Mouse (Mus musculus): ENCODE measurements around the gene Fgf8. TPM values are rescaled to one million over a fixed set of nuclear protein-coding genes. Genes with fewer than 3 reads are reported as not detected.

The Fgf8 gene
- total RNA-seq (2021) = not detected
- long read RNA-seq, experiment 1 = 0 reads
- long read RNA-seq, experiment 2 = 0 reads

DNA sequence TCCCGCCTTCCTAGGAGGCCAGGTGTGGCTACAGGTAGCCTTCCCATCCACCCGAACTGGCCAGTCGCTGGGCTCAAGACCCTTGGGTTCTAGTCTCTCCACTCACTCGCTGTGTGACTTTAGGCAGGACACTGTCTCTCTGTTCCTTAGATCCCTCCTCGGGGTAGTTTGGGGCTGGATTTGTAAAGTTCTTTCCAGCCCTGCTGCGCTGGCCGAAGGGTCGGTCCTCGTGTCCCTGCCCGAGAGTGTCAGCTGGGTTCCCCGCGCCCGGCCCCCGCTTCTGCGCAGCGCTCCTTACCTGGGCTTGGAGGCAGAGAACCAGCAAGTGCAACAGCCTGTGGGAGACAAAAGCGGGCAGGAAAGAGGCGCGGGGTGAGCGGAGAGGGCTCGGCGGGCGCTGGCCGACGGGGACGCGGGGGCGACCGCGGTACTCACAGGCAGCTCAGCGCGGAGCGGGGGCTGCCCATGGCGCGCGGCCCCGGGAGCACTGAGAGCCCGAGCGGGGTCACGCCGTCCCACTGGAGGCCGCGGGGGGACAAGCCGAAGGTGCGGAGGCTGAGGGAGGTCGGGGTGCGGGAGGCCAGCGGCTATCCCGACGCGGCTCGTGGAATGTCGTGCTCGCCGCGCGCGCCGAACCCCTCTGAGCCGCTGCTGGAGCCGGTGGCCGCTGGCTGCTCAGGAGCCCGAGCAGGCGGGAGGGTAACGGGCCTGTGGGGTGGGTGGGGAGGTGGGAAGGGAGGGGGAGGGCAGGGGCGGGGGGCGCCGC is at the start of gene Fgf8:
TSS of gene Fgf8 (minus strand) at position 698 of the 766 bp plus-strand sequence.
- DNase-seq (ENCODE audit: low spot score in 2 of 2) = no peak

DNA sequence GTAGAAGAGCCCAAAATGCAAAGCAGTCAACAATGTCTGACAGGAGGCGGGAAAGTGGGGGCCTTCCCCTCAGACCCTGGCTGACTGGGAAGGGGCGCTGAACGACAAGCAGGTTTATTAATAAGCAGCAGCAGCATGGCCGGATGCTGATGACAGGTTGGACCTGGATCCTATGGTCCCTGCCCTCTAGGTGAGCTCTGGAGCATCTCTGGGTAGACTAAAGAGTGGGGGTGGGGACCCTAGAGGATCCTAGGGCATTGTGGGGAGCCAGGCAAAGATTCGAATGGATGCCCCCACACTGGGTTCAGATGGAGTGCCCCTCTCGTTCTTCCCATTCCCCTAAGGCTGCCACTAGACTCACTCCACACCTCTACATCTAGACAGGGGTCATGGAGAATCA is 49.7 kb upstream of the Fgf8 start:
- no peak for DNase-seq (ENCODE audit: low spot score in 2 of 2)

DNA sequence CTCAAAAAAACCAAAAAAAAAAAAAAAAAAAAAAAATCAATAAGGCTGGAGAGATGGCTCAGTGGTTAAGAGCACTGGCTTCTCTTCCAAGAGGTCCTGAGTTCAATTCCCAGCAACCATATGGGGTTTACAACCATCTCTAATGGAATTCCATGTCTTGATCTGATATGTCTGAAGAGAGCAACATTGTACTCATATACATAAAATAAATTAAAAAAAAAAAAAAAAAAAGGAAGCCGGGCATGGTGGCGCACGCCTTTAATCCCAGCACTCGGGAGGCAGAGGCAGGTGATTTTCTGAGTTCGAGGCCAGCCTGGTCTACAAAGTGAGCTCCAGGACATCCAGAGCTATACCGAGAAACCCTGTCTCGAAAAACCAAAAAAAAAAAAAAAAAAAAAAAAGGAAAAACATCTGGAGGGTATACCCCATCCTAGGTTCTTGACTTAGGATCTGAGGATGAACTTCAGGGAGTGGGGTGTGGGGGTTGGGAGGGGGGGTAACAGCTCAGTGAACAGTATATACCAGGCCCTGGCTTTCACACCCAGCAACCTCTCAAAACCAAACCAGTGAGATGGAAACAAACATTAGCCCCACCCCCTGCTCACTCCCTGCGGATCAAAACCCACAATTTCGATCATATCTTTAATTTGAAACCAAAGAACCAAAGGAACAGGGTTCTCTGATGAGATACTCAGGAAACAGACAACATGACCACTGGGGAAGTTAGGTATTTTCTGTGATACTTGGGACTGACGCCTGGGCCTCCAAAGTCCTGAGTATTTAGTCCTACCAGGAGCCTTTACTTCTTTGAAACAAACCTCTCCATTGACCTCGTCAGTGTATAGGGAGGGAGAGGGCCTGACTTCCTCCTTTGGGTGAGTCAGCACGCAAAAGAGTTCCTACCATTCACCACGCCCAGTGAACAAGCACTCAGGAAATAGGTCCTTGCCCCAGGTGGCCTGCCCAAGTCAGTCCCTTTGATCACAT is 47.5 kb upstream of the Fgf8 start:
- no peak for DNase-seq (ENCODE audit: low spot score in 2 of 2)

DNA sequence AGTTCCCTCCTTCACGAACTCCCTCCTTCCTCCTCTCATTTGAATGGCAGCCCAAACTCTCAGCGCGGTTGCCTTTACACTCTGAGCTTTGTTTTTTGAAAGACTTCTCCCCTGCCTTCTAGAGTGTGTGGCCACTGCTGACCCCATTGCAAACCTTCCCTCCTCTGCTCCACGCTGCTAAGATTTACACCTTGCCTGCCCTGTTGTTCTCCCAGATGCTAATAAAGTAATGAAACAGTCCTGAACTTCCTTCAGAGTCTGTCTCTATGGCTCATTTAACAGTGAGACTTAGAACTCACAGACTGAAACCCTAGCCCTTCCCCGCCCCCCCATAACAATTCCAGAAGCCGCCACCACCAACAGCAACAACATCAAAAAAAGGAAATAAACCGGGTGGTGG is 46.6 kb upstream of the Fgf8 start:
- DNase-seq (ENCODE audit: low spot score in 2 of 2) = no peak

DNA sequence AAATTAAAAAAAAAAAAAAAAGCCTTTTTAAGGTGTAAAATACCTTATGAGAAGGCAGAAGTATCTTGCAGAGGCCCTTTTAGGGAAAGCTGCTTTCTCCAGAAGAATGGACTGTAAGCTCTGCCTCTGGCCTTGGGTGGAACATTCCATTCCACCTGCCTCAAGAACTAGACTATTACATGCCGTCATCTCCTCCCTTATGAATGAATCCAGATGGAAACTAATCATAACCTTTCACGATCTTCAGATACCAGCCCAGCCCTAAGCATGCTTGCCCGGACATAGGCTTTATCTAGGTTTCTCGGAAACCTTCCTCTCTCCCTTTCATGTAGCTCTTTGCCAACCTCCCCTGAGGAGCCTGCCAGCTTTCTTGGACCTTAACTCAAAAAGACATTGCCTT is 45.6 kb upstream of the Fgf8 start:
- no peak for DNase-seq (ENCODE audit: low spot score in 2 of 2)

DNA sequence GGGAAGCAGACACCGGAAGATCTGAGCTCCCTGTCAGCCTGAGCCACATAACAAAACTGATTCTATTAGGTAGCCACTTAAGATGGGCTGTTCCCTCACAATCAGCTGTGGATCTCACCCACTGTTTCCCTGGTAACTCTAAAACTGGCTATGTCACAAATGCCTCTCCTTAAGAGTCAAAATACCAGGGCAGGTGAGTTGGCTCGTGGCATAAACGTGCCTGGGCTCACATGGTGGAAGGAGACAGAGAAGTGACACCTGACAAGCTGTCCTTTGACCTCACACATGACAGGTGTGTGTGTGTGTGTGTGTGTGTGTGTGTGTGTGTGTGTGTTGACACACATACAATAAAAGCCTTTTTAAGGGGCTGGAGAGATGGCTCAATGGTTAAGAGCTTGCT is 44.7 kb upstream of the Fgf8 start:
- no peak for DNase-seq (ENCODE audit: low spot score in 2 of 2)

DNA sequence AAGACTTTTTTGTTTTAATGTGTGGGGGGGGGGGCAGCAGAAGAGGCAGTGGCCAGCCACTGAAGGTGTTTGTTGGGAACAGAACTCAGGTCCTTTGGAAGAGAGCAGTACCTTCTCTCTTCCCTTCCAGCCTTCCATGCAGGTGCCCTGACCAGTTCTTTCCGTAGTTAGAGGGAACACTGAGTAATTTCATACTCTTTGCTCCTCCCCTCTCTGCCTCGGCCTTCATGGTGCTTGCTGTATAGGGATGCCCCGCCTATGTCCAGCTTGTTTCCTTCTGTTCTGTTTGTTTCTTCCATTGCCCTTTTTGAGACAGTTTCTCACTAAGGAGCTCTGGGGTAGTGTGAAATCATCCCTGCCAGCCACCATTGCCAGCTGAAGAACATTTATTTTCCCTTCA is 42.8 kb upstream of the Fgf8 start:
- no peak for DNase-seq (ENCODE audit: low spot score in 2 of 2)

DNA sequence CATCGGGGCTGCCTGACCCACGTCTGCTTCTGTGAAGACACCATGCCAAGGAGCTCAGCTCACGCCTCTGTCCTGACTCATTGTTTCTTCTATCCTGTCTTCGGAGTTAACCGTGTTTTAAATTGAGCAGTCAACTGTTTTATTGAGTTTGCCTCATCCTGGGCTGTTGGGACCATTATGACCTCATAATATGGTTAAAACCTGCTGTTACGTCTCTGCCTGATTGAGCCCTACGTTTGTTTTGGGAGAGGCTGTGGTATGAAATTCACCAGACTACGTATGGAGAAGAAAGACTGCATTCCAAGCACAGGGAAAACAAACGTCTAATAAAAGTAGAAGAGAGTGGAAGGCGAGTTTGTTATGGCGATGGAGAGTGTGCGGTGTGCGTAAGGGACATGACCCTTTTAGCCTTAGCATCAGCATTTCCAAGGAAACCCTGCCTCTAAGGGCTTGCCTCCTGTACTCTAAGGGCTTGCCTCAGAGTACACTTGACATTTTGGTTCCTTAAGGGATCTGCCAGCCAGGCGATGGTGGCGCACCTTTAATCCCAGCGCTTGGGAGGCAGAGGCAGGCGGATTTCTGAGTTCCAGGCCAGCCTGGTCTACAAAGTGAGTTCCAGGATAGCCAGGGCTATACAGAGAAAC is 41.3 kb upstream of the Fgf8 start:
- DNase-seq (ENCODE audit: low spot score in 2 of 2) = no peak

DNA sequence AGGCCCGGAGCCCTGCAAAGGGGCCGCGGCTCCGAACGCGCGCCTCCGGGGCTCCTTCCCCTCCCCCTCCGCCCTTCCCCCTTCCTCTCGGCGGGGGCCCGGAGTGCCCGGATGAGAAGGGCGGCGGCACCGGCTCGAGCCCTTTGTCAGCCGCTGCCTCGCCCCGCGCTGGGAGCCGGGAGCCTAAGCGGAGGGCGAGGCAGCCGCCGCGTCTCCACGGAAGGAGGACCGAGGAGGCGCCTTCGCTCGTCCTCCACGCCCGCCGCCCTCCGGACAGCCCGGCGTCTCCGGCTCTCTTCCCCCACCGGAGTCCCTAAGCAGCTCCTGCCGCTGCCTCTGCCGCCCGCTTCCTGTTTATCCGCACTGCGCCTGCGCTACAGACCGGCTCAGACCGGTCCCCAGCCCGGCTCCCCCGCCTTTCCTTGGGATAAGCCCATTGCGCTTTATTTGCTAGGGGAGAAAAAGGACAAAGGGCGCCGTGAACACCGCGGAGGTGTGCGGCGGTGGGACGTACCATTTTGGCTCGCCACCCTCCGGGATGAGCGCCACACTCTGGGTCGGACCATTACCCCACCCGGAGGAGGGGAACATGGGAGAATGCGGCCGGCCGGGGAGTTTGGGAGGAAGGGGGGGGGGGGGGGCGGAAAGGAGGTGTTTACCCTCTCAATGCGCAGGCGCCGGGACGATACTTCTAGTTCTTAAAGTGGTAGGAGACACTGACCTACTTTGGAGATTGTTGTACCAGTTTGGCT is 40.6 kb upstream of the Fgf8 start, which contains the start of gene Mgea5:
TSS of gene Mgea5 (minus strand) at position 657 of the 752 bp plus-strand sequence.
- DNase-seq (ENCODE audit: low spot score in 2 of 2) = peak; percentile 92 to 94

DNA sequence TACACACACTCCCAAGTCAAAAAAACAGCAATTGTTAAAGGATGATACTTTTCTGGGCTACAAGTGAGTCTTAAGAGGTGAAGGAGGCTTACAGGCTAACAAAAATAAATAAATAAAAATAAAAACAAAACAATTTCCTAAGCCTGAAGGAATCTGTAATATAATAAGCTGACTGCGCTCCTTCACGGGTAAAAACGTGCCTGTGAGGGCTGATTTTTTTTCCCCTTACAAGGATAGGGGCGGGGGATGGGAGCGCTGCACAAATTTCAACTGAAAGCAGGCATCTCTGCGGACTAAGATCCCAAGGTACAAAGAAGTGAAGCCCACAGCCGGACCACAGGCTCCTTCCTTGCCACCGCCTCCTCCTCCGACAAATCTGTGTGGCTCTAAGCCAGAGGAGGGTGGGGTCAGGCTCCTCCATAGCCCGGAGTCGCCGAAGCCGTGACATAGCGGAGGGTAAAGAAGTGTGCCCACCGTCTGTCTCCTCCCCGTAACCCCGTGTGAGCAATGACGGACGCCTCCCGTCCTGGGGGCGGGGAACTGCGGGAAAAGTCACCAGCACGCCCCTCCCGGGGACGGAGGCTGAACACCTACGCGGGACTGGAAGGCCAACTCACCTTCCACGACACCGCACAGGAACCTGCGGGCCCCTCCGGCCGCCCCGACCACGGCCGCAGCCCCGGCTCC is 39.7 kb upstream of the Fgf8 start:
- peak; percentile 64 to 67 for DNase-seq (ENCODE audit: low spot score in 2 of 2)

DNA sequence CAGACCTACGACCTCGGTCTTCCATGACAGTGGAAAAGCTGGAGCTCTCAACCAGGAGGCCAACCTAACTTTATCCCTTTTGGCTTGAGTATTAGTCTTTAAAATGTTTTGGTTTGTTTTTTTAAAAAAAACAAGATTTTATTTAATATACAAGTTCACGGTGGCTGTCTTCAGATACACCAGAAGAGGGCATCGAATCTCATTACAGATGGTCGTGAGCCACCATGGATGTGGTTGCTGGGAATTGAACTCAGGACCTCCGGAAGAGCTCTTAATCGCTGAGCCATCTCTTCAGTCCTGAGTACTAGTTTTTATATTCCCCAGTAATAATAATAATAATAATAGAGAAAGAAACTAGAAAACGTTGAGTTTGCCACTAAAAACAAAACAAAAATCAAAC is 39.0 kb upstream of the Fgf8 start:
- DNase-seq (ENCODE audit: low spot score in 2 of 2) = no peak

DNA sequence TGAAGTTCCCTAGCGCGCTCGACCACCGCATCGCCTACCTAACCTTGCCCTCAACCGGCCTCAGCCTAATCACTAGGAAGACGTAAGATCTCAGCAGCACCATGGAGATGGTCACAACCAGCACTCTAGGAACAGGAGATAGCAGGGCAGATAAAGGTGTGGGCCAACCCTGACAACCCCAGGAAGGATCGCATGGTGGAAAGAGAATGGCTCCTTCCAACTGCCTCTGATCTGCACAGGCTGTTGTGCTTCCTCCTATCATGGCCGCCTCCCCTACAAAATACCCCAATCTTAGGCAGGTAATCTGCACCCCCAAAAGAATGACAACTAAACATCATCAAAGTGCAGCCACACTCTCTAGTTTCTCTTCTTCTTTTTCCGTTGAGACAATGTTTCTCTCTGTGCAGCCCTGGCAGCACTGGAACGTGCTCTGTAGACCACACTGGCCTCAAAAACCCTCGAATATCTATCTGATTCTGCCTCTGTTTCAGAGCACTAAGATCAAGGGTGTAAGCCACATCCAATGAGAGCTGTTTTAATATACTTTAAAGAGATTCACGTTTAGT is 37.7 kb upstream of the Fgf8 start:
- no peak for DNase-seq (ENCODE audit: low spot score in 2 of 2)

DNA sequence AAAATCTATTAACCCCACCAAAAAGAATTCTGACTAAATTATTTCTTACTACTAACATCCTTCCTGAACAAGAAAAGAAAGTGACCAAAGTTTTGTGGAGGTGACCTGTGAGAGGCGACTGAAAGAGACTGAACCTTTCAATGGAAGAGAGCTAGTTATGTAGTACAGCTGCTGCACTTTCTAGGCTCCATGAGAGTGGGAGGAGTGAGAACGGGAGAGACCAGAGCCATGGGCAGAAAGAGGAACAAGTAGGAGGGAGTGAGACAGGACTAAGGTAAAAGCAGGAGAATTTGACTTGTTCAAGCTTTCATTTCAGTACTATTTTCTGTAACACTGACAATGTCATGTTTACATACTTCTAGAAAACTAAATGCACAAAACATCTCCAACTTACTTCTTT is 32.8 kb upstream of the Fgf8 start:
- DNase-seq (ENCODE audit: low spot score in 2 of 2) = no peak

DNA sequence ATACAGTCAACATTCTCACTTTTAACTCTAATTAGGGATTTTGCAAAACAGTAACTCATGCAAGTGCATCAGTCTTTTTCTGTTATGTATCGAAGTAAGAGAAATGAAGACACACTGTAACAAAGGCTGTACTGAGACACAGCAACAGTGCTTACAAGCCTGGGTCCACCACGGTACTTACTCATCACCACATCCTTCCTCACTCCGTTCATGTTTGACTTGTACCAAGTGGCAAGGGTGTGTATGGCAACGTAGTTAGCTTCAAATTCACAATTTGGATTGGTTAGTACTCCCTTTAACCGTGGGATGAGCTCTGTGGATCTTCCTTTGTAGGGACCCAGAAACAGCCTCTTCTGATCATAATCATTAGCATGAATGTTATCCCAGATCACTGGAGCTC is 28.8 kb upstream of the Fgf8 start:
- no peak for DNase-seq (ENCODE audit: low spot score in 2 of 2)

DNA sequence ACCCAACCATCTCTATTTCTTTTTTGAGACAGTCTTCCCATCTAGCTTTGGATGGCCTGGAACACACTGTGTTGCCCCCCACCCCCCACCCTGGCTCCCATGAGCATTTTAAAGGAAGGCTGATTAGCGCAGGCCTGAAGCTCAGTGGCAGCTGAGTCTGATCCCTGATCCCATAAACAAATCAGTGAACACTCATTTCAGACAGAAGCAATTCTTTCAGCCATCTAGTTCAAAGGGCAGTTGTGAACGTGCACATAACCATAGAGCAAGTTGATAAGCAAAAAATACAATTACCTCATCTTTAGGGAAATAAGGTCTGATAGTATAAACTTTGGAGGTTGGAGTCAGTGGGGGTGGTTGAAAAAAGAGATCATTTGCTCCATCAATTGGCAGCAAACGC is 18.1 kb upstream of the Fgf8 start:
- no peak for DNase-seq (ENCODE audit: low spot score in 2 of 2)

DNA sequence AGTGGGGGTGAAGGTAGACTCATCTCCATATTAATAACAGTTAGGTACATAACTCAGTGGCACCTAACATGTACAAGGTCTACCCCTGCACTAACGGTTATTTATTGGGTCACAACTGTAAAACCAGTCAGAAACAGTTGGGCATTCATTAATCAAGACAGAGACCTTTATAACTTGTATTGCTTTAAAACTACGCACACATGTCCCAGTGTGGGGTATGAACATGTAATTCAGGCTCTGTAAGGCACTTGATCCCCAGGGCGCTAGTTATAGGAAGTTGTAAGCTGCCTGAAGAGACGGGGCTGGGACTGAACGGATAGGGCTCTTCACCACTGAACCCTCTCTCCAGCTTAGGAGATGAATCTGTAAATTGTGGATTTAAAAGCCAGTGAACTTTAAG is 16.0 kb upstream of the Fgf8 start:
- no peak for DNase-seq (ENCODE audit: low spot score in 2 of 2)

DNA sequence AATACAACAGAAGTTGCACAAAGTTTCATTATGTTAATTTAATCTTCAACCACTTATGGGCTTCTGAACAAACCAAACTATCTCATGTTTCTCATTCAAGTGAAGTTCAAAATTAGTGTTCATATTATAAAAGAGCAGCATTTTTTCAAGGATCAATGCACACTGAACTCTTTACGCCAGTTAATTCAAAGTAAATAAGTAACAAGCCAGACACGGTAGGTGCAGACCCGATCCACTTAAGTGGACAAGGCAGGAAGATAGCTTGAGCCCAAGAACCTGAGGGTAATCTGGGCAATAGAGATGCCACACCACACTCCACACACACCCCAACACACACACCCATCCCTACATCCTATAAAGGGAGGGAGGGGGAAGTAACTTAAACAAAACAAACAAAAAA is 10.8 kb upstream of the Fgf8 start:
- DNase-seq (ENCODE audit: low spot score in 2 of 2) = no peak

DNA sequence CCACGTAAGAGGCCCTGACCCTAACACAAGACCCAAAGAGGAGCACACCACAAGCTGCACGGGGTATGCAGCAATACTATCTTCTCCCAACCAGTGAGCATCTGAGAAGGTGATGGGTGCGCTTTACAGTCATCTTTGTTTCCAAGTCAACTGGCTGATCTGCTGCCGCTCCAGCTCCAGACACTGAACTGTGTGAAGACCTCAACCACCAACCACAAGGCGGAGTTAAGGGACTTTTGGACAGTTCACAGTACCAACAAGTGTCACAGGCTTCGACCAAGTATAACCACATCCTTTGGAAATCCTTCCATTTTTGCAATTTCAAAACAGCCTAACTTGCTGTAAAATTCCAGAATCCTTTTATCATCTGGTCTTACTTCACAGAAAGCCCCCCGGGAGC is 9.2 kb upstream of the Fgf8 start:
- no peak for DNase-seq (ENCODE audit: low spot score in 2 of 2)

DNA sequence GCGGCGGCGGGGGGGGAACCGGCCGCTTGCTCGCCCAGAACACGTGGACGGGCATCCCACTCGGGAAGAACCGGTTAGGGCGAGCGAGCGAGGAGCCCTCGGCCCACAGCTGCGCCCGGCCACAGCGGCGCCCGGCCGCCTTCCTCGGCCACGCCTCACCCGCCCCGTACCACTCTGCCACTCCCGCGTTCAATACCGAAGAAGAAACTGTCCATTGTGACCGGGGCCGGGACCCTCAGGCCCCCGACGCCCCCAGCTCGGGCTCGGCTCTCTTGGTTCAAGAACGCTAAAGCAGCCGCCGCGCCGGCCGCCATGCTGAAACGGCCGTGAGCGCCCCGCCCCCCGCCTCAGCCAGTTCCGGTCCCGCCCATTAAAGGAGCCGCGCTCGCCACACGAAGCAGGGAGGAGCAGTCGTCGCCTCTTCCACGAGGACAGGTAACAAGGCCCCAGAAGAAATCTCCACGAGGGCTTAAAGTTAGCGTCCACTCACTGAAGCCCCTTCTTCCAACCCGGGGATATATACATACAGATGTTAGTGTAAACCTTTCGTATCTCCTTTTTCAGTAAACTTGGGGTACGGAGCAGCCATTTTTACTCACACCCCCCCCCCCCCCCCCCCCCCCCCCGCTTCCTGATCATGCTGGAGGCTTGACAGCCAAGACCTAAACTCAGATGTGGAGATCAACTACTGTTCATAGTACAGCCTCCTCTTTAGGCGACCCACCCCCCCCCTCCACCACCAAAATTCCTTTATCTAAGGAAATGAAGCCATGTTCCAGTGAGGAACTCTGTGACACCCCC is 6.7 kb upstream of the Fgf8 start, which contains the start of gene Npm3:
TSS of gene Npm3 (minus strand) at position 349 of the 801 bp plus-strand sequence.
- peak; percentile 83 for DNase-seq (ENCODE audit: low spot score in 2 of 2)
